Mouse (Mus musculus) inflammation-experienced regulatory T-cells, adult 6 months (primary cell): ENCODE results near the gene St3gal3. TPM values are rescaled to one million over a fixed set of nuclear protein-coding genes. Genes with fewer than 3 reads are reported as not detected.

ENCODE experiments used
- ATAC-seq: one replicate; pipeline ENCODE4 v1.8.0; 2017
- polyA plus RNA-seq, 3 experiments: library from polyadenylated mRNA; unstranded; fragments of 100-300 nt; shearing (Covaris generic); gene quantifications; one replicate each; pipeline ENCODE4 v1.2.1; 2017

Gene St3gal3
- polyA plus RNA-seq, 3 experiments from 2014 or later: 0.40 to 2.4 (median 1.3) TPM

DNA sequence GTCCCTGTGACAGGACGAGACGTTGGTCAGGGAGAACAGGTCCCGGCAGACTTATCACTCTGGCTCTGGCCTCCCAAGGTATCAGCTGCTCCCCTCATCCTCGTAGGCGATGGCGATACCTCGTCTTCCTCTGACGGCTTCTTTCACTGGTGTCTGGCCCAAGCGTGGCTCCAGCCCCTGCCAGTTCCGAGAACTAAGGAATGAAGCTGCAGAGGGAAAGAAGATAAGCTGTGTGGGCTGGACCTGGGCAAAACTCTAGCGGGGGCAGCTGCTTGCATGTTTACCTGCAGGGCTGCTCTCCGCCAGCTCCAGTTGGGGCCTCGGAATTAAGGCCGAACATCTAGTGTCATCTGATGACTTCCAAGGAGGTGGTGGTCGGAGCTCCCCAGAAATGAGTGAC is 245.2 kb downstream of the St3gal3 start:
- no peak for ATAC-seq

DNA sequence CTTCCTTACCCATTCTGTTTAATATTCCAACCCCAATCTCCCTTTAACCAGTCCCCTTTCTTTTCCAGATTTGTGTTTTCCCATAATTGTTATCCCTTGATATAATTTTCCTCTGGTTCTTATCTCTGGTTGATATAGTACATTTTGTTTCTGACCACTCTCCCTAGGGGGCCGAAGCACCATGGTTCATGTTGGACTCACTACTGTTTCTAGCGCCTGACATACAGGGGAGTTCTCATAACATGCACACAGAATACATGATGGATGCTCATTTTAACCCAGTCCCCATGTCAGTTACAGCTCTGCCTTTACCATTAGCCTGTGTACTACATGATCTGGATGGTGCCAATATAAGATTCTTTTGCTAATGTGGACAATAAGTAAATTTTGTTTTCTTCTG is 246.8 kb downstream of the St3gal3 start:
- ATAC-seq: no peak

DNA sequence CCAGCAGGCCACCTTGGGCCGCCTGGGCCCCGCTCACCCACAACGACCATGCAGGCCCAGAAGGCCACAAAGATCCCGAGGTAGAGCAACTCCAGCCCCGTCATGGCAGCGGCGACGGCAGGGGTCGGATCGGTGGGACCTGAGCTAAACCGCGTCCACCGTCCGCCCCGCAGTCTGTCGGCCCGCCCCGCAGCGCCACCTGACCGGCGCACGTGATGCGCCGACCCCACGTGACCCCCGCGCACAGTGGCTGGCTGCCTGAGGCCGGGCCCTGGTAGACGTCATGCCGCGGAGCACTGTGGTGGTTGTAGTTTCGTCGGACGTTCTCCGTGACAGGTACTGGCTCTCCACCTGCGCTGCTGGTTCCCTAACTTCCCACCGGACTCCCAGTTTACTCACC is 247.6 kb downstream of the St3gal3 start, which contains the start of gene Atp6v0b:
TSS of gene Atp6v0b (minus strand) at position 201 of the 400 bp plus-strand sequence.
- ATAC-seq: peak; percentile 88

DNA sequence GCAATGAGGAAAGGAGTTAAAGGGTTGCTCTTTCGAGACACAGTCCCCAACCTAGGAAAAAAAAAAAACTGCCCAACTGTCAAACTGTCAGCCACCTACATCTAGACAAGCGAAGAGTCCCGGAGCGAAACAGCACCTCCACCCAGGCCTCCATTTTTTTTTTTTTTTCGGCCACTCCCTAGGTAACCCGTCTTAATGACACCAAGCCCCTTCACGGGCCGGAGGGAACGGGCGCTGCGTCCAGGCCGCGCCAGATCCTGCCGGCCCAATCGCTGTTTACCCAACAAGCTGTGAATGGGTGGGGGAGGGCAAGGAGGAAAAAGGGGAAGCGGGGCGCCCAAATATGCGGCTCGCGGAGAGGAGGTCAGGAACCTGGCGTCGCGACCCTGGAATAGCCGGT is 248.1 kb downstream of the St3gal3 start:
- no peak for ATAC-seq

DNA sequence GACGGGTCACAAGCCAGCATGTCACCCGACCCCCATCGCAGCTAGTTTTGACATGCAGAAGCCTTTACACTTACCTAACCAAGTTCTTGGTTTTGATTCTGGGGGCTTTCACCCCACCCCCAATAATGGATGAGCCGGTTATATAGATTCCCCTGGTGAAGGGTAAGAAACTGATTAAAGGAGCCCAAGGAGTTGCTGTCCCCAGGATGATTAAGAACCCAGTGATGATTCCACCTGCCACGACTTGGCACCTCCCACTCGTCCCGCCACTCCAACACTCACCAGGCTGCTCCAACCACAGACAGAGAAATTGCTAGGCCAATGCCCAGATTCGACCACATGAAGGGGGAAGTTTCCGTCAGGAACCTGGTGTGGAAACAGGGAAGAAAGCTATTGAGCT is 248.7 kb downstream of the St3gal3 start:
- ATAC-seq: no peak

DNA sequence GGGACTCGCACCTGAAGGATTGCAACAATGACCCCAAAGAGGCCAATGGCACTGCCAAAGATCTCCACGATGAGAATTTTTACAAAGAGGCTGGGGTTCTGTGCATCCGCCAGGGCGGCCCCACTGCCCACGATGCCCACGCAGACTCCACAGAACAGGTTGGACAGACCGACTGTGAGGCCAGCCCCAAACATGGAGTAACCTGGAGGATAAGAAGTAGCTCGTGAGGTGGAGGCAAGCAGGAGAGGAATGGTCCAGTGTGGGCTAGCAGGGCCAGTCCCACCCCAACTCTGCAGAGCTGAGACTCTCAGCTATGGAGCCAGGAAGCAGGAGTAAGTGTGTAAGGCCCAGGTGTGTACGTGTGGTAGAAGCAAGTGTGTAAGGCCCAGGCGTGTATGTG is 249.6 kb downstream of the St3gal3 start:
- no peak for ATAC-seq

DNA sequence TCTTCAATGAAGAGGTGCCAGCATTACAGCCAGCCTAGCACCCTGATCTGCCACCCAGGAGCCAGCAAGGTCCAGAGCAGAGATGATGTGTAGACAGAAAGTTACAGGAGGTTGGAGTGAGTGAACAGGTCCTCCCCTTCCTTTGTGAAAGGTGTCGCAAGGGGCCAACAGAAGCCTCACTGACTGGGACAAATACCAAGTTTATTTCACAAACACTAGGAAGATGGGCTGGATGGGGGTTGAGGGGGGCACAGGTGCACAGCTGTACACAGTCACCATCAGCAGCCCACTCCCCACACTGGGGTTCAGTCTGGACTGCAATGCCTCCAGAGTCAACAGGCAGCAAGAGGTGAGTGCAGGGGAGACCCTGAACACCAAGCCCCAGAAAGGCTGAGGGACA is 250.6 kb downstream of the St3gal3 start:
- ATAC-seq: no peak

DNA sequence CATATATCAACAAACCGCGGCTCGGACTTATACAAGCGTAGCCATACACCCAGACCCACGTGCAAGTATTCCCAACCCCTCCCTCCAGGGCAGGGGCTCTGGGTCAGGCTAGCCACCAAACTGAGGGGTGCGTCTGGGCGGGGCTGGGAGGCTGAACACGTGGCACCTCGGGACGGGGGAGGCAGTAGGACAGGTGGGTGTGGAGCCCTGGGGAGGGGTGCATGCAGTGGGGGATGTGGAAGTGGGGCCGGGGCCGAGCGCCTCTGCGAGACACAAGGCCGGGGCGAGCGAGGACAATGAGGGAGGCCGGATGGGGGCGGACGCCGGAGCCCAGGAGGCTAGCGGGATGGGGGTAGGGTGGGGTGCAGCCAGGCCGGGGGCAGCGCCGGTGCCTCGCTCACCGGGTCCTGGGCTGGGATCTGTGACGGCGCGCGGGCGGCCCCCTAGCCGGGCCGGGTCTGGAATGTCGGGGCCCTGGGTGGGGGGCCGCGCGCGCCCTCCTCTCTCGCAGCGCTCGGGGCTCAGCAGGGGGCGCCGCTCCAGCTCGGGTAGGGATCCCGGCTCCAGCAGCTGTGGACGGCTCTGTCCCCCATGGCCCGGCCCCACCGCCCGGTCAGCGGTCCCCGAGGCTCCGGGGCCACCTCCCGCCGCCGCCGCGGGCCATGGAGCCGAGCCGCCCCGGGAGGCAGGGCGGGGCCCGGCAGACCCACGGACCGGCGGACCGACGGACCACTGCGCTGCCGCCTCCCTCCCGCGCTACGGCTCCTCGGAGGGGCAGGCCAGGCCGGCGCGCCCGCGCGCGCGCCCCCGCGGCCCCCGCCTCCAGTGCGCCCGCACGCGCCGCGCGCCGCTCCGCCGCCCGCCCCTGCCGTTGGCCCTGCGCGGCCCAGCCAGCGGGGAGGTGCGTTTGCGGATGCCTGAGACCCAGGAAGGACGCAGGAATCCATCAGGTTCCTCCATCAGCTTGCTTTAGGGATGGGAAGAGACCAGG is 251.7 kb downstream of the St3gal3 start, which contains the start of gene B4galt2:
TSS of gene B4galt2 (minus strand) at position 787 of the 991 bp plus-strand sequence.
- ATAC-seq: no peak

Other genes starting within 250 kb of the St3gal3 start
- gene Atp6v0b, start 247.6 kb downstream of the St3gal3 start, polyA plus RNA-seq: 100 to 1,000 TPM in 1 of 3 experiments, 10 to 100 TPM in 2; 75.7 to 115 (median 83.2) TPM
- 10 to 100 TPM; 20.1 to 32.4 (median 23.9) TPM for gene Dph2, start 242.9 kb downstream of the St3gal3 start, polyA plus RNA-seq
- 10 to 100 TPM; 11.3 to 13.9 (median 12.7) TPM for gene Ipo13, start 219.9 kb downstream of the St3gal3 start, polyA plus RNA-seq
- gene Artn, start 205.2 kb downstream of the St3gal3 start, polyA plus RNA-seq: not detected
- gene Kdm4a, start 45.1 kb upstream of the St3gal3 start, polyA plus RNA-seq: 10 to 100 TPM in 1 of 3 experiments, 1 to 10 TPM in 2; 3.9 to 12.4 (median 6.9) TPM
- gene Ptprf, start 156.5 kb upstream of the St3gal3 start, polyA plus RNA-seq: under 1 TPM; 0.11 to 0.92 (median 0.56) TPM